In the genomic region with DNA sequence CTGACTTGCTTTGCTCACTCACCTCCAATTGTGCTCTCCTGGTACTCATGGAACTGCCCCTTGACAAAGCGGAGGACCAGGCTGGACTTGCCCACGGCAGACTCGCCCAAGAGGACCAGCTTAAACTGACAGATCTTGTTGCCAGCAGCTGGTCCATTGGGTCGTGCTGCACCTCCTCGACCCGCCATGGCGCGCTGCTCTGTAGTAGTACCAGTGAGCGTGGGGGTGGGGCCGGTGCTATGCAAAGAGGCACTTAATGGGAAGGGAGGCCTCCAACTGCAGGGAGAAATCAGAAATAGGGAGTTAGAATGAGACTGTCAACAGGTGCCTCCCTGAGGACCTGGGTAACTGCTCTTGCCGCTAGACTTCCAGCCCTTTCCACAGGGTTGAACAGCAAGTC, we compare ENCODE assay signal across 14 mouse cellular contexts. TPM values are rescaled to one million over a fixed set of nuclear protein-coding genes. Genes with fewer than 3 reads are reported as not detected.
DNase-seq lines count a peak whose midpoint lies in the region; ATAC-seq and TF ChIP-seq lines count a peak whose summit lies in the region.
"Had no signal": no experiment of that assay in that cellular context is flagged by ENCODE, and none has a peak within 500 bp of the region (broad histone marks: within the 10 kb centered on the region; RNA-seq: fewer than 3 reads in every experiment).

No protein-coding gene starts in this region.

- H3K9me3 ChIP-seq in heart, postnatal 0 days (replicated peaks; ENCODE audit: control insufficient read depth, low read length) = no peaks in the 10 kb centered on the region
- H3K9me3 ChIP-seq in megakaryocyte, embryonic 14.5 days = no peaks in the 10 kb centered on the region
- no peaks in the 10 kb centered on the region for H3K9me3 ChIP-seq in intestine, postnatal 0 days (ENCODE audit: control insufficient read depth)
- no peaks in the 10 kb centered on the region for H3K9me3 ChIP-seq in stomach, embryonic 16.5 days (replicated peaks; ENCODE audit: control insufficient read depth, low read length)
- H3K9me3 ChIP-seq: midbrain, embryonic 10.5 days had no signal

- no peak overlapping the region for H3K4me2 ChIP-seq in heart, postnatal 0 days (ENCODE audit: low read depth, low read length)
- no peak overlapping the region for H3K4me2 ChIP-seq in intestine, postnatal 0 days (replicated peaks; ENCODE audit: low read depth)
- no peak overlapping the region for H3K4me2 ChIP-seq in stomach, embryonic 16.5 days (ENCODE audit: low read depth, low read length)

- no peak overlapping the region for H3K4me3 ChIP-seq in heart, postnatal 0 days (ENCODE audit: low read depth, low read length)
- H3K4me3 ChIP-seq in megakaryocyte, embryonic 14.5 days (replicated peaks) = peak overlapping the region; percentile 56
- no peak overlapping the region for H3K4me3 ChIP-seq in intestine, postnatal 0 days (ENCODE audit: low read depth, low read length)
- no peak overlapping the region for H3K4me3 ChIP-seq in stomach, embryonic 16.5 days (replicated peaks; ENCODE audit: low read length)
- H3K4me3 ChIP-seq: midbrain, embryonic 10.5 days had no signal

- H3K4me1 ChIP-seq in heart, postnatal 0 days (ENCODE audit: control insufficient read depth, insufficient read depth) = peaks cover 50% of the 10 kb centered on the region
- peaks cover 88% of the 10 kb centered on the region for H3K4me1 ChIP-seq in megakaryocyte, embryonic 14.5 days
- H3K4me1 ChIP-seq in intestine, postnatal 0 days (replicated peaks; ENCODE audit: control insufficient read depth, insufficient read depth, low read length) = peaks cover 18% of the 10 kb centered on the region; the same call in 1 of the 2 replicates
- H3K4me1 ChIP-seq in stomach, embryonic 16.5 days (ENCODE audit: control insufficient read depth, insufficient read depth, low read length) = peaks cover 22% of the 10 kb centered on the region

- no peak for TF ChIP-seq EP300 in heart, postnatal 0 days (IDR thresholded peaks at IDR 0.05; ENCODE audit: low read depth)

- WGBS in heart, postnatal 0 days = 72% methylated on average over 11 of the region's 11 CpGs
- 85% methylated on average over 11 of the region's 11 CpGs for WGBS in intestine, postnatal 0 days
- 84% methylated on average over 11 of the region's 11 CpGs for WGBS in stomach, embryonic 16.5 days

- TF ChIP-seq CTCF in heart, postnatal 0 days (IDR thresholded peaks at IDR 0.05; ENCODE audit: low read depth) = no peak
- no peak for TF ChIP-seq CTCF in intestine, postnatal 0 days (IDR thresholded peaks at IDR 0.05; ENCODE audit: low read depth)

- no peak overlapping the region for H3K9ac ChIP-seq in heart, postnatal 0 days (replicated peaks; ENCODE audit: low read depth, low read length)
- no peak overlapping the region for H3K9ac ChIP-seq in intestine, postnatal 0 days (ENCODE audit: low read depth, low read length)
- no peak overlapping the region for H3K9ac ChIP-seq in stomach, embryonic 16.5 days (ENCODE audit: low read length)

- H3K27ac ChIP-seq in heart, postnatal 0 days (ENCODE audit: low read depth) = peak overlapping the region; percentile 60
- H3K27ac ChIP-seq in intestine, postnatal 0 days (ENCODE audit: low read depth, low read length) = peak overlapping the region; percentile 80
- 0 out of 2 replicates have a peak overlapping the region, but pooled peaks have one; percentile 25 for H3K27ac ChIP-seq in stomach, embryonic 16.5 days (ENCODE audit: low read length)

- ATAC-seq in heart, postnatal 0 days (ENCODE audit: insufficient read depth, low read depth) = no peak
- ATAC-seq in megakaryocyte, adult 5-6 weeks (ENCODE audit: poor library complexity, severe bottlenecking) = no peak
- no peak for ATAC-seq in intestine, postnatal 0 days
- ATAC-seq in stomach, embryonic 16.5 days (ENCODE audit: insufficient read depth, low FRiP score) = no peak
- no peak for ATAC-seq in cerebellum, adult (ENCODE audit: insufficient number of reproducible peaks, low FRiP score, low TSS enrichment)

- intact Hi-C loops in heart, postnatal 10 days (cut with DNase I) = loop anchor here (10.0 kb wide), 1 partner anchor 345 kb away; no protein-coding TSS in a partner anchor

- H3K27me3 ChIP-seq in heart, postnatal 0 days (ENCODE audit: control insufficient read depth, insufficient read depth, low read length) = no peaks in the 10 kb centered on the region
- H3K27me3 ChIP-seq in megakaryocyte, embryonic 14.5 days (replicated peaks) = no peaks in the 10 kb centered on the region
- no peaks in the 10 kb centered on the region for H3K27me3 ChIP-seq in intestine, postnatal 0 days (replicated peaks; ENCODE audit: control insufficient read depth, insufficient read depth, low read length)
- H3K27me3 ChIP-seq in stomach, embryonic 16.5 days (ENCODE audit: control insufficient read depth, insufficient read depth, low read length) = no peaks in the 10 kb centered on the region

- DNase-seq in heart, postnatal 0 days (ENCODE audit: low spot score) = no peak
- no peak for DNase-seq in heart, postnatal 10 days
- no peak for DNase-seq in embryo, embryonic 9.5 days (ENCODE audit: extremely low spot score)
- DNase-seq: retina, postnatal 1 day had no signal

- H3K36me3 ChIP-seq in heart, postnatal 0 days (replicated peaks; ENCODE audit: control insufficient read depth, insufficient read depth, low read length) = peaks cover 45% of the 10 kb centered on the region
- peaks cover 72% of the 10 kb centered on the region for H3K36me3 ChIP-seq in megakaryocyte, embryonic 14.5 days (replicated peaks; ENCODE audit: low read length)
- H3K36me3 ChIP-seq in intestine, postnatal 0 days (ENCODE audit: control insufficient read depth, insufficient read depth) = peaks cover 49% of the 10 kb centered on the region
- no peaks in the 10 kb centered on the region for H3K36me3 ChIP-seq in stomach, embryonic 16.5 days (ENCODE audit: control insufficient read depth, insufficient read depth, low read length)

RNA-seq across cellular contexts. Expression of gene Hspb9, which starts 6.2 kb away (rescaled TPM):
- total RNA-seq in heart, postnatal 0 days (2014; rRNA removed; ENCODE audit: low replicate concordance) = not detected in 2 replicates
- 0.22 TPM in 1 of 2 replicates, not detected in the other for polyA plus RNA-seq in heart, postnatal 0 days (2015; fragmentation: Nextera tagmentation; extraction: Ambion mirVana)
- total RNA-seq in heart, postnatal 10 days (2021) = not detected
- 0.54 TPM in 1 of 2 replicates, not detected in the other for polyA plus RNA-seq in megakaryocyte, embryonic 14.5 days (2012; ENCODE audit: insufficient read depth, low replicate concordance)
- total RNA-seq in megakaryocyte, adult 5-6 weeks (2015) = not detected in 2 replicates
- total RNA-seq in megakaryocyte, adult 5-6 weeks (2017) = 0.65 TPM in 1 of 2 replicates, not detected in the other
- polyA plus RNA-seq in intestine, postnatal 0 days (2015; fragmentation: Nextera tagmentation; extraction: Ambion mirVana) = 0.44 and 0.65 TPM in 2 replicates
- polyA plus RNA-seq in stomach, embryonic 16.5 days (2015; fragmentation: Nextera tagmentation; extraction: Ambion mirVana) = 0.36 TPM in 1 of 2 replicates, not detected in the other
- total RNA-seq: adrenal gland, adult 18-20 months; common myeloid progenitor, adult 5-6 weeks; left cerebral cortex, adult 18-20 months had no signal

RNA-seq across cellular contexts. Expression of gene Kat2a, which starts 7.6 kb away (rescaled TPM):
- total RNA-seq in heart, postnatal 0 days (2014; rRNA removed; ENCODE audit: low replicate concordance) = 15.2 and 17.6 TPM in 2 replicates
- 15.8 and 16.1 TPM in 2 replicates for polyA plus RNA-seq in heart, postnatal 0 days (2015; fragmentation: Nextera tagmentation; extraction: Ambion mirVana)
- 10 to 100 TPM; 16.1 to 16.6 TPM for total RNA-seq in heart, postnatal 10 days (2021)
- polyA plus RNA-seq in megakaryocyte, embryonic 14.5 days (2012; ENCODE audit: insufficient read depth, low replicate concordance) = 30.5 and 34.7 TPM in 2 replicates
- total RNA-seq in megakaryocyte, adult 5-6 weeks (2015) = 11.0 and 11.5 TPM in 2 replicates
- total RNA-seq in megakaryocyte, adult 5-6 weeks (2017) = 8.7 and 9.0 TPM in 2 replicates
- 11.8 and 12.3 TPM in 2 replicates for polyA plus RNA-seq in intestine, postnatal 0 days (2015; fragmentation: Nextera tagmentation; extraction: Ambion mirVana)
- 40.6 and 41.5 TPM in 2 replicates for polyA plus RNA-seq in stomach, embryonic 16.5 days (2015; fragmentation: Nextera tagmentation; extraction: Ambion mirVana)

RNA-seq across cellular contexts. Expression of gene Dhx58, which starts 15.8 kb away (rescaled TPM):
- 3.6 and 9.1 TPM in 2 replicates for total RNA-seq in heart, postnatal 0 days (2014; rRNA removed; ENCODE audit: low replicate concordance)
- polyA plus RNA-seq in heart, postnatal 0 days (2015; fragmentation: Nextera tagmentation; extraction: Ambion mirVana) = 1.3 and 1.4 TPM in 2 replicates
- under 1 TPM; 0.42 to 0.50 TPM for total RNA-seq in heart, postnatal 10 days (2021)
- 9.2 TPM in 1 of 2 replicates, not detected in the other for polyA plus RNA-seq in megakaryocyte, embryonic 14.5 days (2012; ENCODE audit: insufficient read depth, low replicate concordance)
- 23.7 and 24.9 TPM in 2 replicates for total RNA-seq in megakaryocyte, adult 5-6 weeks (2015)
- 36.9 and 50.9 TPM in 2 replicates for total RNA-seq in megakaryocyte, adult 5-6 weeks (2017)
- 9.8 and 10.0 TPM in 2 replicates for polyA plus RNA-seq in intestine, postnatal 0 days (2015; fragmentation: Nextera tagmentation; extraction: Ambion mirVana)
- polyA plus RNA-seq in stomach, embryonic 16.5 days (2015; fragmentation: Nextera tagmentation; extraction: Ambion mirVana) = 2.8 and 3.6 TPM in 2 replicates

RNA-seq across cellular contexts. Expression of gene Rab5c, which starts 18.1 kb away (rescaled TPM):
- total RNA-seq in heart, postnatal 0 days (2014; rRNA removed; ENCODE audit: low replicate concordance) = 99.1 and 117 TPM in 2 replicates
- polyA plus RNA-seq in heart, postnatal 0 days (2015; fragmentation: Nextera tagmentation; extraction: Ambion mirVana) = 11.0 and 12.0 TPM in 2 replicates
- 10 to 100 TPM; 85.3 to 97.8 TPM for total RNA-seq in heart, postnatal 10 days (2021)
- 502 and 744 TPM in 2 replicates for polyA plus RNA-seq in megakaryocyte, embryonic 14.5 days (2012; ENCODE audit: insufficient read depth, low replicate concordance)
- 167 and 170 TPM in 2 replicates for total RNA-seq in megakaryocyte, adult 5-6 weeks (2015)
- total RNA-seq in megakaryocyte, adult 5-6 weeks (2017) = 136 and 142 TPM in 2 replicates
- 62.2 and 62.7 TPM in 2 replicates for polyA plus RNA-seq in intestine, postnatal 0 days (2015; fragmentation: Nextera tagmentation; extraction: Ambion mirVana)
- polyA plus RNA-seq in stomach, embryonic 16.5 days (2015; fragmentation: Nextera tagmentation; extraction: Ambion mirVana) = 33.2 and 33.9 TPM in 2 replicates

RNA-seq across cellular contexts. Expression of gene Zfp385c, which starts 27.6 kb away (rescaled TPM):
- not detected in 2 replicates for total RNA-seq in heart, postnatal 0 days (2014; rRNA removed; ENCODE audit: low replicate concordance)
- 0.25 and 0.40 TPM in 2 replicates for polyA plus RNA-seq in heart, postnatal 0 days (2015; fragmentation: Nextera tagmentation; extraction: Ambion mirVana)
- total RNA-seq in heart, postnatal 10 days (2021) = under 1 TPM; 0.30 to 0.65 TPM
- 0.39 TPM in 1 of 2 replicates, not detected in the other for polyA plus RNA-seq in megakaryocyte, embryonic 14.5 days (2012; ENCODE audit: insufficient read depth, low replicate concordance)
- total RNA-seq in megakaryocyte, adult 5-6 weeks (2015) = not detected in 2 replicates
- total RNA-seq in megakaryocyte, adult 5-6 weeks (2017) = not detected in 2 replicates
- polyA plus RNA-seq in intestine, postnatal 0 days (2015; fragmentation: Nextera tagmentation; extraction: Ambion mirVana) = 0.09 and 0.20 TPM in 2 replicates
- polyA plus RNA-seq in stomach, embryonic 16.5 days (2015; fragmentation: Nextera tagmentation; extraction: Ambion mirVana) = 0.19 and 0.27 TPM in 2 replicates
- total RNA-seq: common myeloid progenitor, adult 5-6 weeks had no signal
- polyA plus RNA-seq: liver, embryonic 16.5 days had no signal

Comparison
In these comparisons a context has a peak if more than half of its experiments do, and no peak if none do; other contexts are left out.
1. H3K27ac ChIP-seq: peak in every context shown above with its lines; median percentile 80 in intestine, postnatal 0 days; 60 in heart, postnatal 0 days; 25 in stomach, embryonic 16.5 days.